Mouse (Mus musculus) neural tube, embryonic 14.5 days (tissue): ENCODE data around the gene 4931414P19Rik. TPM values are rescaled to one million over a fixed set of nuclear protein-coding genes. Genes with fewer than 3 reads are reported as not detected.

Experiments
- ATAC-seq: fragments of 200-750 bp; cut with Nextera tagmentation; 2 replicates; pipeline ENCODE4 v1.8.0; 2017; ENCODE audit warnings: low read depth, mild to moderate bottlenecking, moderate TSS enrichment, moderate library complexity
- H3K27ac ChIP-seq: fragments of 300-500 bp; sonication (generic); 2 replicates; pipeline ENCODE4 v1.5.1; 2014; ENCODE audit warnings: low read depth, mild to moderate bottlenecking, control low read depth, low read length, moderate library complexity, mixed read lengths
- H3K27me3 ChIP-seq: fragments of 300-500 bp; sonication (generic); 2 replicates; pipeline ENCODE4 v1.6.1; 2014; ENCODE audit warnings: low read length; ENCODE audit not compliant: control insufficient read depth, insufficient read depth
- H3K36me3 ChIP-seq: fragments of 300-500 bp; sonication (generic); 2 replicates; pipeline ENCODE4 v1.6.1; 2014; ENCODE audit warnings: low read length, mixed read lengths; ENCODE audit not compliant: control insufficient read depth, insufficient read depth
- H3K4me1 ChIP-seq: fragments of 300-500 bp; sonication (generic); 2 replicates; pipeline ENCODE4 v1.6.1; 2014; ENCODE audit warnings: low read length; ENCODE audit not compliant: control insufficient read depth, insufficient read depth
- H3K4me2 ChIP-seq: fragments of 300-500 bp; sonication (generic); 2 replicates; pipeline ENCODE4 v1.6.1; 2014; ENCODE audit warnings: mild to moderate bottlenecking, low read depth, low read length, control low read depth
- H3K4me3 ChIP-seq: fragments of 300-500 bp; sonication (generic); 2 replicates; pipeline ENCODE4 v1.5.1; 2014; ENCODE audit warnings: low read depth, low read length, control low read depth, mixed read lengths
- H3K9ac ChIP-seq: fragments of 300-500 bp; sonication (generic); replicated peaks from 2 replicates; pipeline ENCODE4 v1.6.1; 2014; ENCODE audit warnings: low read depth, mild to moderate bottlenecking, control low read depth, low read length, mixed read lengths
- H3K9me3 ChIP-seq: fragments of 300-500 bp; sonication (generic); 2 replicates; pipeline ENCODE4 v1.6.1; 2016; ENCODE audit warnings: low read length; ENCODE audit not compliant: control insufficient read depth
- WGBS: fragments of 180-500 bp; shearing (Covaris S2); extraction: QIAGEN DNeasy Blood & Tissue Kit; methylation state at CpG from one replicate; pipeline ENCODE4 v1.1.7; 2014; 5-methylcytosine and 5-hydroxymethylcytosine counted together
- polyA plus RNA-seq: library from polyadenylated mRNA; unstranded; fragments of >200 nt; fragmentation: Nextera tagmentation; extraction: Ambion mirVana; gene quantifications from 2 replicates; pipeline ENCODE4 v1.2.1, GENCODE M21; 2014

Gene 4931414P19Rik
- 4.6 and 5.0 TPM in 2 replicates for polyA plus RNA-seq

DNA sequence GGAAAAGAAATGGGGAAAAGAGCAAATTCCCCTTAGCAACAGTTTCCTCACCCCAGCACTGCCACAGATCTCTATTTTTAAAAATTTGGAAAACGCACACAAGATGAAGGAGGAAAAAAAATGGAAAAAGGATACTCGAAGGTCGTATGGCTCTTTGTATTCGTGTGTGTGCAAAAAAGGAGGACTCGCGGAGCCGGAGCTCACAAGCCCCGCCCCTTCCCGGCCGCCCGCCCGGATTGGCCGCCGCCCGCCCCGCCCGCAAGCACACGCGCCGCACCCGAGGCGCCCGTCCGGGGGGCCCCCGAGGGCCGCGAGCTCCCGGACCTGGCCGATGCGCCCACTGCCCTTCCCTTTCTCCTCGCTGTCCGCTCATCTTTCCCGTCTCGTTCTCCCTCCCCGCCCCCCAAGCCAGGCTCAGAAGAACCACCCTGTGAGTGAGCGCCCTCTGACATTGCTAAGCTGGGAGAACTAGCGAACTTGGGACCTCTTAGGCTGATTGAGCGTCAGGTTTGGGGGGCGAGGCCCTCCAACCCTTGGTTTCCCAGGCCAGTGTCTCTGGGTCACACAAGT, at the start of gene 4931414P19Rik:
4931414P19Rik (minus strand) TSS at position 242 of the 570 bp plus-strand sequence.
- 1% methylated on average over 33 of the region's 39 CpGs for WGBS
- Histone ChIP-seq H3K4me1 (peaks cover 17% of the 10 kb centered on the region; the same call in 1 of the 2 replicates), H3K4me3 (peak within 1 kb of the TSS; percentile 35), H3K27me3 (no peaks in the 10 kb centered on the region), H3K9ac (peak within 1 kb of the TSS; percentile 25; the same call in 1 of the 2 replicates), H3K4me2 (peak within 1 kb of the TSS; percentile 51), H3K36me3 (no peaks in the 10 kb centered on the region), H3K27ac (peak within 1 kb of the TSS; percentile 72), H3K9me3 (no peaks in the 10 kb centered on the region)
- ATAC-seq, result peak; percentile 29; the same call in 1 of the 2 replicates

GRCm38 (mm10) chr14:54653496-54653895, 47.7 kb upstream of the 4931414P19Rik start:
- Histone ChIP-seq H3K9me3 (no peaks in the 10 kb centered on the region), H3K4me3 (peak overlapping the region; percentile 63), H3K9ac (peak overlapping the region; percentile 78), H3K4me2 (peak overlapping the region; percentile 85), H3K36me3 (peaks cover 39% of the 10 kb centered on the region), H3K27ac (peak overlapping the region; percentile 79), H3K27me3 (no peaks in the 10 kb centered on the region), H3K4me1 (peaks cover 23% of the 10 kb centered on the region)
- peak; percentile 89 for ATAC-seq
- under 1% methylated on average over 12 of the region's 12 CpGs for WGBS

GRCm38 (mm10) chr14:54652787-54653186, 47.0 kb upstream of the 4931414P19Rik start:
- ATAC-seq, result no peak
- Histone ChIP-seq H3K27ac (peak overlapping the region; percentile 79), H3K4me2 (peak overlapping the region; percentile 85), H3K27me3 (no peaks in the 10 kb centered on the region), H3K4me1 (peaks cover 24% of the 10 kb centered on the region), H3K36me3 (peaks cover 40% of the 10 kb centered on the region), H3K9ac (peak overlapping the region; percentile 78), H3K9me3 (no peaks in the 10 kb centered on the region), H3K4me3 (peak overlapping the region; percentile 63)
- WGBS, result under 1% methylated on average over 7 of the region's 7 CpGs

GRCm38 (mm10) chr14:54651556-54651955, 45.8 kb upstream of the 4931414P19Rik start:
- Histone ChIP-seq H3K4me2 (peak overlapping the region; percentile 6; the same call in 1 of the 2 replicates), H3K4me3 (peak overlapping the region; percentile 63; the same call in 1 of the 2 replicates), H3K27me3 (no peaks in the 10 kb centered on the region), H3K9me3 (no peaks in the 10 kb centered on the region), H3K4me1 (peaks cover 24% of the 10 kb centered on the region), H3K27ac (no peak overlapping the region), H3K36me3 (peaks cover 51% of the 10 kb centered on the region), H3K9ac (no peak overlapping the region)
- 80% methylated on average over 4 of the region's 4 CpGs for WGBS
- ATAC-seq, result 0 out of 2 replicates have a peak, but pooled peaks have one; percentile 11

DNA sequence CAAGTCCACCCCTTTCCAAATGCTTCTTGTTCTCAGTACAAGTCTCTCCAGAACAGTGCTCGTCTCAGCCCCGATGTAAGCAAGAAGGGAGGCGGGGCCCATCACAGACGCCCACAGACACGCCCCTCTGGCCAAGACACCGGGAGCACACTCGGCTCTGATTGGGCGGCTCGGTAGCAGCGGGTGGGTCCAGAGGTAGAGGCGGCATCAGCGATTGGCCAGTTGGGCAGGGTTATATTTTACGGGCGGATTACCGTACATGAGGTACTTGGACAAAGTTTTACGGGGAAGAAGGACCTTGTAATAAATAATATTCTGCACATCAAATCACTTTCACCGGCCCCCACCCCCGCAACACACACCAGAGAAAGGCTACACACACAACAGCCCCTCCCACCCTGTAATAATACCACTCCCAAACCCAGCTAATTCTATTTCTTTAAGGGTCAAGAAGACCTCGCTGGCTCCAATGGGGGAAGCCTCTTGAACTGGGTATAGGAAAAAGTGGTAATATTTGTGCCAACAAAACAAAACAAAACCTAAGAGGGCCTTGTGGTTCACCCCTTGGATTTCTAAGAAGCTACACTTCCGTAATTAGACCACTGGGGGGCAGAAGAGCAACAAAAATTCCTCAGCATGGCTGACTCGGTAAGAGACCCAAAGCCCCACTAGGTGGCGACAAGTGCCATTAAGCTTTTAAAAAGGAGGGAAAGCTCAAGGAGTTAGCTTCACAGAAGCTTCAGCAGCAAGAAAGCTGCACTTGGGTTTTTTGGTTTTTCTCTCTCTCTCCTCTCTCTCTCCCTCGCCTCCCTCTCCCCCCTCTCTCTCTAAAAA, 45.0 kb upstream of the 4931414P19Rik start:
- Histone ChIP-seq H3K4me1 (peaks cover 24% of the 10 kb centered on the region), H3K36me3 (peaks cover 52% of the 10 kb centered on the region), H3K27ac (no peak overlapping the region), H3K4me2 (peak overlapping the region; percentile 6; the same call in 1 of the 2 replicates), H3K9me3 (no peaks in the 10 kb centered on the region), H3K9ac (no peak overlapping the region), H3K27me3 (no peaks in the 10 kb centered on the region), H3K4me3 (no peak overlapping the region)
- peak; percentile 38 for ATAC-seq
- 69% methylated on average over 23 of the region's 23 CpGs for WGBS

- 81% methylated on average over 4 of the region's 4 CpGs for WGBS
- Histone ChIP-seq H3K27ac (no peak overlapping the region), H3K4me2 (no peak overlapping the region), H3K36me3 (peaks cover 79% of the 10 kb centered on the region), H3K27me3 (no peaks in the 10 kb centered on the region), H3K9ac (no peak overlapping the region), H3K4me3 (no peak overlapping the region), H3K4me1 (peaks cover 24% of the 10 kb centered on the region), H3K9me3 (no peaks in the 10 kb centered on the region)
- no peak for ATAC-seq
These were observed 42.1 kb upstream of the 4931414P19Rik start for GRCm38 (mm10) chr14:54647900-54648299.

DNA sequence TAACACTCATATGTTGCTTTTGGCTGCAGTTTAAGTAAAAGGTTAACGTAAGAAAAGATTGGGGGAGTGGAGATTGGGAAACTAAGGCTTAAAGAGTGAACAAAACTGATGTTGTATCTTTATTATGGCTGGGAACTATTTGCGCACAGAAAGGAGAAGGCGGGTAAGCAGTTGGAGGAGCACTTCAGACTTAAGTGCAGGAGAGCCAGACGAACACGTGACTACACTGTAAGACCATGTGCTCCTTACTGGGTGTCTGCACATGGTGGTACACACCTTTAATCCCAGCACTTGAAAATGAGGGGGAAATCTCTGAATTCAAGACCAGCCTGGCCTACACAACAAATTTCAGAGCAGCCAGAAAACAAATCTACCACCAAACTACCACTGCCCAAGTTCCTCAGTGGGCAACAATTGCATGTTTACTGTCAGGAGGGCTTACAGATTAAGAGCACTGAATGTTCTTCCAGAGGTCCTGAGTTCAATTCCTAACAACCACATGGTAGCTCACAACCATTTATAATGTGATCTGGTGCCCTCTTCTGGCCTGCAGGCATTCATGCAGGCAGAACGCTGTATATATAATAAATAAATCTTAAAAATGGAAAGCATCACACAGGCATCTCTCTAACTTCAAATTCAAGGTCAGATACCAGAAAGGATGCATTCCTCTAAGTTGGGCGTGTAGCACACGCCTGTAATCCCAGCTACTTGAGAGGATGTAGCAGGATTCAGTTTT, 41.3 kb upstream of the 4931414P19Rik start:
- Histone ChIP-seq H3K27me3 (no peaks in the 10 kb centered on the region), H3K36me3 (peaks cover 87% of the 10 kb centered on the region), H3K9ac (no peak overlapping the region), H3K4me1 (peaks cover 21% of the 10 kb centered on the region), H3K9me3 (no peaks in the 10 kb centered on the region), H3K4me3 (no peak overlapping the region), H3K4me2 (no peak overlapping the region), H3K27ac (no peak overlapping the region)
- no peak for ATAC-seq
- WGBS, result 93% methylated on average over 8 of the region's 8 CpGs

DNA sequence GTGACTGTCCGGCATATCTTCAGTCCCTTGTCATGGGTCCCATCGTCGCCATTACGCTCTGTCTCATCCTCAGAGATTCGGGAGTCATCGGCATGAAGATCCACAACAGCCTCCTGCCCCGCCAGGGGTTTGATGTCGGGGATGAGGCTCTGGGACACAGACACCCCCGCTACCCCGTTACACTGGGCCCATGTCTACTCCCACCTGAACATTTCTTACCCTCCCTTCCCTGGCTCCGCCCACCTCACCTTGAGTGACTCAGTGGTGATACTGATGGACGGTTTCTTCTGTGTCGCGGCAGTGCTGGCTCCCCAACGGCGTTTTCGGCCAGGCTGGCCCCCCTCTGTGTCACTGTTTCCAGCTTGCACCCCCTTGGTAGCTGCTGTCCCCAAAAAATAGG, 40.7 kb upstream of the 4931414P19Rik start:
- no peak overlapping the region for H3K4me3 ChIP-seq
- no peaks in the 10 kb centered on the region for H3K27me3 ChIP-seq
- peaks cover 83% of the 10 kb centered on the region for H3K36me3 ChIP-seq
- H3K4me2 ChIP-seq, result no peak overlapping the region
- H3K9me3 ChIP-seq, result no peaks in the 10 kb centered on the region
- WGBS, result 97% methylated on average over 17 of the region's 17 CpGs
- ATAC-seq, result no peak
- no peak overlapping the region for H3K9ac ChIP-seq
- no peak overlapping the region for H3K27ac ChIP-seq
- peaks cover 16% of the 10 kb centered on the region for H3K4me1 ChIP-seq
